9 mouse cellular contexts compared by ENCODE assay signal in the genomic region with DNA sequence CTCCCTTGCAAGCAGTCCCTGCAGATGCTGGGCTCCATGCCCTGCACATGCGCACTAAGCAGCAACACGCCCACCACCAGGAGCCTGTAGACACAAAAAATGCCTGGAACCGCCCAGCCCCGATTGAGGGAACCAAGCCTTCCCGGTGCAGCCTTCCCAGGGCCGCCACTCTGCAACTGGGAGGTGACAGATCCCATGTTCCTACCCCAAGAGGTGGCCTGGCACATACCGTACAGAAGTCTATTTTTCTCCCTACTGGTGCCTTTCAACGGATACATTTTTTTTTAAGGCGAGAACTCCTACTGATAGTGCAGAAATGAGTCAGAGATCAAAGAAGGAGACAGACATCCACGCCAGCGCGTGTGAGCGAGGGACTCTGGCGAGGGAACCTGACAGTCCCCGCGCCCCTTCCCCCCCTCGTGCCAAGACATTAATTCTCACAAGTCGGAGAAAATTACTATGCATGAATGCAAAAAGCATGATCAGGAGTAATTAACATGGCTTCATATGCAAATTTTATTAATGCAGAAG. TPM values are rescaled to one million over a fixed set of nuclear protein-coding genes. Genes with fewer than 3 reads are reported as not detected.
A peak's percentile ranks its signal among the peaks of the same experiment; 100 is the strongest.
DNase-seq lines count a peak whose midpoint lies in the region; ATAC-seq and TF ChIP-seq lines count a peak whose summit lies in the region.
"Had no signal": no experiment of that assay in that cellular context is flagged by ENCODE, and none has a peak within 500 bp of the region (broad histone marks: within the 10 kb centered on the region; RNA-seq: fewer than 3 reads in every experiment).

No protein-coding gene starts in this region.

- no peak overlapping the region for H3K4me3 ChIP-seq in cortical plate, adult 2 months (ENCODE audit: insufficient read depth, low read length)
- peak overlapping the region; percentile 11 for H3K4me3 ChIP-seq in hindbrain, embryonic 15.5 days
- no peak overlapping the region for H3K4me3 ChIP-seq in limb, embryonic 15.5 days
- H3K4me3 ChIP-seq: myocyte had no signal

- peak overlapping the region; percentile 28; the same call in 1 of the 2 replicates for H3K9ac ChIP-seq in hindbrain, embryonic 15.5 days
- H3K9ac ChIP-seq in limb, embryonic 15.5 days: no peak overlapping the region

- H3K36me3 ChIP-seq in hindbrain, embryonic 15.5 days: no peaks in the 10 kb centered on the region
- H3K36me3 ChIP-seq in limb, embryonic 15.5 days: no peaks in the 10 kb centered on the region

- 16% methylated on average over 18 of the region's 18 CpGs for WGBS in hindbrain, embryonic 15.5 days
- 39% methylated on average over 18 of the region's 18 CpGs for WGBS in limb, embryonic 15.5 days

- no peaks in the 10 kb centered on the region for H3K27me3 ChIP-seq in hindbrain, embryonic 15.5 days
- H3K27me3 ChIP-seq in limb, embryonic 15.5 days: no peaks in the 10 kb centered on the region

- no peak for ATAC-seq in hindbrain, embryonic 15.5 days (ENCODE audit: low FRiP score, low read depth)
- no peak for ATAC-seq in limb, embryonic 15.5 days (ENCODE audit: insufficient number of reproducible peaks, low FRiP score, low TSS enrichment, low read depth)
- no peak for ATAC-seq in monocyte, adult 5-6 weeks (replicated peaks; ENCODE audit: insufficient number of reproducible peaks, low FRiP score, low TSS enrichment, poor library complexity, severe bottlenecking)

- no peak for TF ChIP-seq CTCF in cortical plate, adult 2 months (IDR thresholded peaks at IDR 0.05; ENCODE audit: extremely low read depth, insufficient read depth, low read length)

- peak; percentile 80 for DNase-seq in ES-CJ7 (ENCODE audit: low read depth, low spot score)
- no peak for DNase-seq in urinary bladder, postnatal 10 days (ENCODE audit: low spot score)
- no peak for DNase-seq in cerebellum, postnatal 36 days
- DNase-seq in thymus, postnatal 25 days: no peak

- TF ChIP-seq POLR2A in cortical plate, adult 2 months (IDR thresholded peaks at IDR 0.05; ENCODE audit: extremely low read depth, insufficient read depth, low read length): peak; percentile 20; the same call in 1 of the 2 replicates

- peak overlapping the region; percentile 49 for H3K4me2 ChIP-seq in hindbrain, embryonic 15.5 days
- peak overlapping the region; percentile 19; the same call in 1 of the 2 replicates for H3K4me2 ChIP-seq in limb, embryonic 15.5 days

- H3K9me3 ChIP-seq in hindbrain, embryonic 15.5 days: no peaks in the 10 kb centered on the region
- H3K9me3 ChIP-seq in limb, embryonic 15.5 days: no peaks in the 10 kb centered on the region

- no peaks in the 10 kb centered on the region; the same call in 1 of the 2 replicates for H3K4me1 ChIP-seq in cortical plate, adult 2 months (ENCODE audit: control insufficient read depth, insufficient read depth, low read length)
- H3K4me1 ChIP-seq in hindbrain, embryonic 15.5 days (replicated peaks): peaks cover 66% of the 10 kb centered on the region
- H3K4me1 ChIP-seq in limb, embryonic 15.5 days: peaks cover 67% of the 10 kb centered on the region

- peak overlapping the region; percentile 80 for H3K27ac ChIP-seq in cortical plate, adult 2 months (ENCODE audit: insufficient read depth, low read length)
- peak overlapping the region; percentile 75 for H3K27ac ChIP-seq in hindbrain, embryonic 15.5 days (replicated peaks)
- no peak overlapping the region for H3K27ac ChIP-seq in limb, embryonic 15.5 days

RNA-seq across cellular contexts. Expression of a gene that starts 33.5 kb away (rescaled TPM):
- 23.9 and 27.2 TPM in 2 replicates for polyA plus RNA-seq in cortical plate, adult 2 months (2012; rRNA removed)
- 20.5 and 24.4 TPM in 2 replicates for polyA plus RNA-seq in hindbrain, embryonic 15.5 days (2015; fragmentation: Nextera tagmentation; extraction: Ambion mirVana)
- polyA plus RNA-seq in limb, embryonic 15.5 days (2015; fragmentation: Nextera tagmentation; extraction: Ambion mirVana): 14.3 and 19.9 TPM in 2 replicates
- 0.76 to 1.8 TPM (median 0.85 TPM) in 3 replicates for total RNA-seq in monocyte, adult 5-6 weeks (2017)
- polyA plus RNA-seq: myocyte had no signal
